Mouse (Mus musculus) CH12F3 (cell line): ENCODE measurements at regions not wholly inside any gene's neighbourhood (a gene's known extent, or its start where the extent isn't known, plus 50 kb on each side); places are given as distances from the start of the nearest gene placed in this dataset.
"Not testable (repeated sequence)": the region's sequence is repeated elsewhere in the genome, so short reads cannot be mapped to it uniquely, and the experiment has no call there.

Experiments used
- in situ Hi-C: fragments of 300-500 bp; cut with MboI; formaldehyde crosslinking; loops from 2 replicates; pipeline ENCODE4 v1.14.3; 2020; ENCODE audit warnings: low sequenced_read_pairs

GRCm38 (mm10) chr10:57183560-57183959, 302.6 kb upstream of the Hsf2 start:
- in situ Hi-C loops = loop anchor here (5.0 kb wide), 1 partner anchor 816 kb away; no protein-coding TSS in a partner anchor

GRCm38 (mm10) chr10:57210701-57211100, 275.5 kb upstream of the Hsf2 start:
- in situ Hi-C loops = no loop called here

GRCm38 (mm10) chr10:57231117-57231516, 255.1 kb upstream of the Hsf2 start:
- in situ Hi-C loops = no loop called here

- in situ Hi-C loops = no loop called here
Observed at GRCm38 (mm10) chr10:57281220-57281619, 205.0 kb upstream of the Hsf2 start.

- in situ Hi-C loops = no loop called here
Observed at GRCm38 (mm10) chr10:57282896-57283295, 203.3 kb upstream of the Hsf2 start.

- in situ Hi-C loops = no loop called here
Observed at GRCm38 (mm10) chr10:57291596-57291995, 194.6 kb upstream of the Hsf2 start.

GRCm38 (mm10) chr10:57313799-57314198, 172.4 kb upstream of the Hsf2 start:
- in situ Hi-C loops = no loop called here

- in situ Hi-C loops = no loop called here
Observed at GRCm38 (mm10) chr10:57317067-57317466, 169.1 kb upstream of the Hsf2 start.

- in situ Hi-C loops = no loop called here
Observed at GRCm38 (mm10) chr10:57319171-57319570, 167.0 kb upstream of the Hsf2 start.

GRCm38 (mm10) chr10:57322717-57323424, 163.3 kb upstream of the Hsf2 start:
- in situ Hi-C loops = no loop called here

- in situ Hi-C loops = no loop called here
Observed at GRCm38 (mm10) chr10:57324226-57324625, 162.0 kb upstream of the Hsf2 start.

GRCm38 (mm10) chr10:57362781-57363180, 123.4 kb upstream of the Hsf2 start:
- in situ Hi-C loops = not testable (repeated sequence)
